Mouse (Mus musculus) E14TG2a.4 (cell line): ENCODE measurements around the gene Cdkn2d.

Experiments used
- CTCF ChIP-seq: conservative IDR thresholded peaks from 2 replicates; pipeline ENCODE4 v1.5.1; 2014; ENCODE audit warnings: low read length
- NANOG ChIP-seq: IDR thresholded peaks from 2 replicates; pipeline ENCODE4 v1.6.1; 2014; ENCODE audit warnings: borderline replicate concordance, low read length, mixed read lengths

GRCm38 (mm10) chr9:21336491-21336890 lies 45.3 kb upstream of the Cdkn2d start:
- no peak for TF ChIP-seq CTCF
- TF ChIP-seq NANOG, result no peak
